Mouse (Mus musculus): ENCODE measurements around the gene Ccdc34. TPM values are rescaled to one million over a fixed set of nuclear protein-coding genes. Genes with fewer than 3 reads are reported as not detected.

Gene Ccdc34
- total RNA-seq, 4 experiments from 2014 or later, result 13.4 to 16.5 (median 15.5) TPM

DNA sequence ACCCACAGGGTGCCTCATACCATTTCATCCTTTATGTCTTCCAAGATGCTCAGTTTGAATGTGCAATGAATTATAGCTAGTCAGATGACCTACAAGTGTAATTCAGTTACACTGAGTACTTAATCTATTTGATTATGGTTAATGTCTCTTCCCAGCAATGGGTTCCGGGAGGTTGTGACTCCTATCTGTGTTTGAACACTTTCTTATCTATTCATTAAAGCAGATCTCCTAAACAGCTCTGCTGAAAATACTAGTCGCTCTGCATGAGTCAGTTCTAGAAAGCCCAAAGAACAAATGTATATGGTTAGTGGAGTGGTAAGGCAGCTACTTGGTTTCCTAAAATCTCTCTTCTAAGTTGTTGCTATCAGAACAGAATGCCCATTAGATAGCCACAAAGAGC, 22.6 kb upstream of the Ccdc34 start:
- no peak for DNase-seq (ENCODE audit: low spot score in 2 of 2)

DNA sequence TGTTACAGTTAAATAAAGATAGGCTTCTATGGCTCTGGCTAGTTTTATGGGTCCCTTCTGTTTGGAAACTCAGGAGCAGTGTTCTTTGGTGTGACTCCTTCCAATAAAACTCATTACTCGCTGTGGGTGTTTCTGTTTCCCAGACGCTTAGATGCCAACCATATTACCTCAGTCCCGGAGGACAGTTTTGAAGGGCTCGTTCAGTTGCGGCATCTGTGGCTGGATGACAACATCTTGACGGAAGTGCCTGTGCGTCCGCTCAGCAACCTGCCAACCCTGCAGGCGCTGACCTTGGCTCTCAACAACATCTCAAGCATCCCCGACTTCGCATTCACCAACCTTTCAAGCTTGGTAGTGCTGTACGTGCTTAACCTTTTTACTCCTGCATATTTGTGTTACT, 21.2 kb upstream of the Ccdc34 start:
- no peak for DNase-seq (ENCODE audit: low spot score in 2 of 2)

DNA sequence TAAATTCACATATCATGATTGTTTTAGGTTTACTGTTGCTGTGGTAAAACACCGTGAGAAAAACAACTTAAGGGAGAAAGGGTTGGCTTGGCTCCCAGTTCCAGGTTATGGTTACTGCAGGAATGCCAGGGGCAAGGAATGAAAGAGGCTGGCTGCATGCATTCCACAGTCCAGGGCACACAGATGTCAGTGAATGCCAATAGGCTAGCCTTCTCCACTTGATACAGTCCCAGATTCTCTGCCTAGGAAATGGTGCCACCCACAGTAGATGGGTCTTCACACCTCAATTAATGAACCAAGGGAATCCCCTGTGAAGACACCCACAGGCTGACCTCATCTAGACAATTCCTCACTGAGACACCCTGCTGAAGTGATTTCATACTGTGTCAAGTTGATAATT, 12.9 kb upstream of the Ccdc34 start:
- DNase-seq (ENCODE audit: low spot score in 2 of 2), result no peak

DNA sequence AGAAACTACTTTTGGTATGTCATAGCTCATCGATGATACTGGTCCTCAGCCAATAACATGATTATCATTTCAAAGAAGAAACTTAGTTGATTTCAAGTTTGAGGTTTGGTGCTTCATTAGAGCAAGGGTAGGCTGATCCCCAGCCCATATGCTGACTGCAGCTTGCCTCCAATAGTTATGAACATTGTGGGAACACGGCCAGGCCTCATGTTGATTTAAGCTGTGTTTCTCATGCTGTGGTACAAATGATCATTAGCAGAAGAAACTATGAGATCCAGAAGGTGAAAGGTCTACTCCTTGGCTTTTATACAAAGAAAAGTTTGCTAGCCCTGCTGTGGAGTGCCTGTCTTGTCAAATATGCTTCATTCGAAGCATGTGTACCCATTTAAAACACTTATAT, 12.5 kb upstream of the Ccdc34 start:
- DNase-seq (ENCODE audit: low spot score in 2 of 2), result peak; percentile 19 to 49

DNA sequence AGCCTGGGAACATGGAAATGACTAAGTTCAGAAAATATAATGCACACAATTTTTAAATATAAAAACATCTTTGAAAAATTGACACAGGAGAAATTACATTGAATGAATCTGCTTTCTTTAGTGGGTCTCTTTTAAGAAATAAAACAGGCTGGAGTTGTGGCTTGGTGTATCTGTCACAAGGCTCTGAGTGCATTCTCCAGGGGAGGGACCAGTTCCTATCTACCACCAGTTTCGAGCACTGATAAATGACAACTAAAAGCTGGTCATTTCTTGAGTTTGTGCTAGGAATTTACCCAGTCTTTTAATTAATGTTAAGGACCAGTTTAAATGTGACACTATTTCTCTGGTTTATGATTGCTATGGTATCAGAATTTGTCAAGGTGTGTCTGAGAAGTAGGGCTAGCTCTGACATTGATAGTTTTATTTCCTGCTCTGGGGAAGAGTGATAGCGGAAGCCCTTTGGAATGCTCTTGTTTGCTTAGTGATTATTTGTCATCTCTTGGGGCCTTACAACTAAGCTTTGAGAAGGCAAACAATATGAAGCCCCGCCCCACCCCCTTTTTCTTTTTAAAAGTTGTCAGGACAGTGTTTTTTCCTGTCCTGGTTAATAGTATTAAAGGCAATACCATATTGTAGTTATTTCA, 11.9 kb upstream of the Ccdc34 start:
- DNase-seq (ENCODE audit: low spot score in 2 of 2), result no peak

DNA sequence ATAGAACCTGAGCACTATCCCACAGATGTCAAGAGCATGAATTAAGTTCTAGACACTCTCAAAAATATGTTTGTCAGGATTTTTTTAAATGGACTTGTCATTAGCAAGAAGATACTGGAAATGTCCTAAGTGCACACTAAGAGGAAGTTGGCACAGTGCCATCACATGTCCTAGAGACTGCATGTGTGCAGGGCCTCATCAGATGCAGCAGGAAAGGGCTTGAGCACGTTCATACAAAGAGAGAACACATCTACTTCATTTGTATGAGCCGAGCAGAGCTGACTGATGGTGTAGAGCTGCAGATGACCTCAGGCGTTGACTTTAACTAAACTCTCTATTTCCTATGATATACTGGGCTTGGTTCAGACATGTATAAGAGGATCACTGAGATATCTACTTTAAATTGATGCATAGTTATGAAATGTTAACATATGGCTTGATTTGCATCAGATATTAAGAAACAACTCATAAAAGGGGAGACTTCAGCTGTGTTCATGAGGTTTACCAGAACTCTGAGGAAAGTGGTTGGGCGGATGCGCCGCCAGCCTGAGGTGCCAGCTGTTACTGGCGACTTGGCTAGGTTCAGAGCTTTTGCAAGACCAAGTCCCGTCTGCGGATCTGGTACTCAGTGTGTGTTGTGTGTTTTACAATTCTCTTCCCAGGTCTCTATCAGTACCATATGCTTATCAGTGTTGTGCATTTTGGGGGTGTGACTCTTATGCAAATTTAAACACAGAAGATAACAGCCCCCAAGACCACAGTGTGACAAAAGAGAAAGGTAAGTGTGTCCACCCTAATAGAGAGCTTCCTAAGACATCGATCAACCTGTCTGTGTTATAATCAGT, 10.0 kb upstream of the Ccdc34 start:
- DNase-seq (ENCODE audit: low spot score in 2 of 2), result no peak

DNA sequence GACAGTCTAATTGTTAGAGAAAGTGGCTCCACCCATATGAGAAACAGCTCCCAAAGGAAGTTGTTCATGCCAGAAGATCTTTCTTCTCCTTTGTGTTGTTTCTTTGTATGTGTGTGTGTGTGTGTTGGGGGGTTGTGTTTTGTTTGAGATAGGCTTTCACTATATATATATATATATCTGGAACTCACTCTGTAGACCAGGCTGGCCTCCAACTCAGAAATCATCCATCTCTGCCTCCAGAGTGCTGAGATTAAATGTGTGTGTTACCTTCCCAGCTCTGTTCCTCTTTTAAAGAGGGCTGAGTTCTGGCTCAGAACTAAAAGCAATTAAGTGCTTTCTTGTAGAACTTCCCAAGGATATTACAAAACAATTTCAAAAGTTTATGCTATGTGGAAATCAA, 8.2 kb upstream of the Ccdc34 start:
- no peak for DNase-seq (ENCODE audit: low spot score in 2 of 2)

DNA sequence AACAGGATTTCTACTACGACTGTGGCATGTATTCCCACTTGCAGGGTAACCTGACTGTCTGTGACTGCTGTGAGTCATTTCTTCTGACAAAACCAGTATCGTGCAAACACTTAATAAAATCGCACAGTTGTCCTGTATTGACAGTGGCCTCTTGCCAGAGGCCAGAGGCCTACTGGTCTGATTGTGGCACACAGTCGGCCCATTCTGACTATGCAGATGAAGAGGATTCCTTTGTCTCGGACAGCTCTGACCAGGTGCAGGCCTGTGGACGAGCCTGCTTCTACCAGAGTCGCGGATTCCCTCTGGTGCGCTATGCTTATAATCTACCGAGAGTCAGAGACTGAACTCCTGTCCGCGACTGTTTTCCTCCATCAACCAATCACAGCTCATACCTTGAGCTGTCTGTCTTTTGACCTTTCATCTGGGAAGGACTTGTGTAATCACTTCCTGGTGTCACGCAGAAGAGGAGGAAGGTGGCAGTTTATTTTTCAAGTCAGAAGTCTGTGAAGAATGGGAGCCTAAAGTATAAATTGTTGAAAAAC, 5.4 kb upstream of the Ccdc34 start:
- no peak for DNase-seq (ENCODE audit: low spot score in 2 of 2)

DNA sequence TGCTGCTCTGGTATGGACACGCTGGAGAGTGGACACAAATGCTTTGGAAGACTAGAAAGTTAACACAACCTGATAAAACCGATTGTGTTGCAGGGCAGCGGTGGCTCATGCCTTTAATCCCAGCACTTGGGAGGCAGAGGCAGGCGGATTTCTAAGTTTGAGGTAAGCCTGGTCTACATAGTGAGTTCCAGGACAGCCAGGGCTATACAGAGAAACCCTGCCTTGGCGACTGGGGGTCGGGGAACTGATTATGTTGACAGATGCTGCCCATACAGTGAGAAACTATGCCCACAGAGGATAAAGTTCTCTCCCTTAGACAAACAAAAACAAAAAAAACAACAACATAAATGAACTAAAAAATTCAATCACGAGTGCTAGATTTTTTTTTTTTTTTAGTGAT, 530 bp upstream of the Ccdc34 start:
- no peak for DNase-seq (ENCODE audit: low spot score in 2 of 2)

DNA sequence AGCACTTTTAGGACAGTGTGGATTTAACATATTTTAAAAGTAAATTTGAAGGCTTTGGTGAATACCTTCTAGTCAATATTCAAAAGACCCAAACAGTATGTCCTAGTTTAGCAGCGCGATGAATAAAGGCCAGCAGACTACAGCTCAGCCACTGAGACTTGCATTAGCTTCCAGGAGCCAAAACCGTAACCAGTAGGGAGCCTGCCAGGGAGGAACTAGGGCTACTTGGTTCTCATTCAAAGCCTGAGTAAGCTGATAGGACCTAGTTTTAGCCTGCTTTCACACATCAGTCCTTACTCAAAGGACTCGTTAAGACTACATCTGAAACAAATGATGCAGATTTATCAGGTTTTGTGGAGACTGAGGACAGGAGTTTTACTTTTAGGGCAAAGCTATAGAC, 2.0 kb downstream of the Ccdc34 start:
- no peak for DNase-seq (ENCODE audit: low spot score in 2 of 2)

DNA sequence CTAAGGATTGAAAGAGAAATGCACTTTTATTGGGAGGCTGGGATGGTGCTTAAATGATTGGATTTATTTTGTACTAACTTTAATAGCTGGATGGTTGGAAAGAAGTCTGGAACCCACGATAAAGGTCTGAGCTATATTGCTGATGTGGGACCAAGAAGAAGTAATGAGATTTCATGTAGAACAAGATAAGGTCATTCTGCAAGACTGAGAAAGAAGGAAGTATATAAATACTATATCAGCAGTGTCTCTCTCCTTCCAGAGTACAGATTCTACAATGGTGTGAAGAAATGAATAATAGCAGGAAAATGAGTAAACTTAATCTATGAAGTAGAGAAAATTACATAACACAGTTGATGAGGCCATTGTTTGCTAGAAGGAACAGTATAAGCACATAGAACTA, 2.8 kb downstream of the Ccdc34 start:
- DNase-seq (ENCODE audit: low spot score in 2 of 2), result no peak

DNA sequence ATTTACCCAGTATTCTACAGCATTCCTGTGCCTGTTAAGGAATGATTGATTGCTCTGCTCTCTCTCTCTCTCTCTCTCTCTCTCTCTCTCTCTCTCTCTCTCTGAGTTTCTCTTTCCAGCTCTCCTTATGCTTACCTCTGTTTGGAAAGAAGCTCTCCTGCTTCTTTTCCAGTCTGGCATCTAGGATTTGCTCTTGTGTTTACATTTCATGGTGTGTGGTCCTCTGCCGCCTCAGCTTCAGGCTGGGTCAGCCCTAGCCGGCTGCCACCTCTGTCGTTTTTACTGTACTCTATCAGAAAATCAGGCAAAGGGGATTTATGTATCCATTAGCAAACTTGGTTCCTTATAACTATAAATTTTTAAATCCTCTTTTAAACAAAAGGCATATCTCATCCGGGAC, 18.6 kb downstream of the Ccdc34 start:
- DNase-seq (ENCODE audit: low spot score in 2 of 2), result no peak

DNA sequence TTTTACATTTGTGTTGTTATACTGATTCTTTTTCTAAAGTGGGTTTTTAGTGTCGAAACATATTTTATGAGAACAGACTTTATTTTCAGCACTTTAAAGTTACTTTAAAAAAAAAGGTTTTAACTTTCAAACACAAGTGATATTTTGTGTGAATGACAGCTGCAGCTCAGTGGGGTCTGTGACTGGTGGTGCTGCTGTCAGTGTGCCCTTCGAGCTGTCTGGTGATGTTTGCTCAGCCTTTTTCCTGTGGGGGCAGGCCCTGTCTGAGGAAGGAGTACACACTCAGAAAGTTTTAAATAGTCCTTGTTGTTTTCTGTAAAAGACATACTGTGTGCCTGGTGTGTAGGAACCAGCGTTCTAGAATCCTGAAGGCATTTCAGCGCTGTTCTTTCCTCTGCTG, 19.0 kb downstream of the Ccdc34 start:
- DNase-seq (ENCODE audit: low spot score in 2 of 2), result no peak

DNA sequence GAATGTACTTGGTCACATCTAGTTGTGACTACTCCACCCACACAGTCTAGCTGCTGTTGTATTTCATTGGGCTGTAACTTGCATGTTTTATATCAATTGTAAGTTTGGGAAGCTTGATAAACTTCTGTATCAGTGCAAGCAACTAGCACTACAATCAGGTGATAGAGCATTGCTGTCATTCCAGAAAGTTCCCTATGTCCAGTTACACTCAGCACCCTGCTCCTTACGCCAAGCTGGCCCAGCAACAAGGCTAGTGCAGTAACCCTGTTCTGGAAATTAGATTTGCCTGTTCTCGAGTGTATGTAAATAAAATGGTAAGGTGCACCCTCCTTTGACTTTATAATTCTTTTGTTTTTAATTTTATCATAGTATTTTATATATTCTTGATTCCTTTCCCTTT, 19.6 kb downstream of the Ccdc34 start:
- DNase-seq (ENCODE audit: low spot score in 2 of 2), result no peak

DNA sequence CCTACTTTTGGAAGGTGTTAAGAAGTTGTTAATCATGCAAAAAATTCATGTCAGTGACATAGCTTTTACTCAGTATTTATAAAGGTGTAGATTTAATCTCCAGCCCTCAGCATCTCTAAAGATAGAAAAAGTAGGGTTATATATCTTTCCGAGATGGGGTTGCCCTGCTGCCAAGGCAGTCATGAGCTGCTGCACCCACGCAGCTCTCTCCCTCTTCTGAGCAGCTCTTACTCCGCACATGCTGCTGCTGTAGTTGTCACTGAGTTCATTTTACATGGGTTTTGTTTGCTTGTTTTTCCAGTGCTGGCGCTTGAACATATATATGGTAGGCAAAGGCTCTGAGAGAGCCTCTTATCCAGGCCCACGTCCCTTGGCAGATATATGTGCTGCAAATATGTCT, 20.7 kb downstream of the Ccdc34 start:
- no peak for DNase-seq (ENCODE audit: low spot score in 2 of 2)

DNA sequence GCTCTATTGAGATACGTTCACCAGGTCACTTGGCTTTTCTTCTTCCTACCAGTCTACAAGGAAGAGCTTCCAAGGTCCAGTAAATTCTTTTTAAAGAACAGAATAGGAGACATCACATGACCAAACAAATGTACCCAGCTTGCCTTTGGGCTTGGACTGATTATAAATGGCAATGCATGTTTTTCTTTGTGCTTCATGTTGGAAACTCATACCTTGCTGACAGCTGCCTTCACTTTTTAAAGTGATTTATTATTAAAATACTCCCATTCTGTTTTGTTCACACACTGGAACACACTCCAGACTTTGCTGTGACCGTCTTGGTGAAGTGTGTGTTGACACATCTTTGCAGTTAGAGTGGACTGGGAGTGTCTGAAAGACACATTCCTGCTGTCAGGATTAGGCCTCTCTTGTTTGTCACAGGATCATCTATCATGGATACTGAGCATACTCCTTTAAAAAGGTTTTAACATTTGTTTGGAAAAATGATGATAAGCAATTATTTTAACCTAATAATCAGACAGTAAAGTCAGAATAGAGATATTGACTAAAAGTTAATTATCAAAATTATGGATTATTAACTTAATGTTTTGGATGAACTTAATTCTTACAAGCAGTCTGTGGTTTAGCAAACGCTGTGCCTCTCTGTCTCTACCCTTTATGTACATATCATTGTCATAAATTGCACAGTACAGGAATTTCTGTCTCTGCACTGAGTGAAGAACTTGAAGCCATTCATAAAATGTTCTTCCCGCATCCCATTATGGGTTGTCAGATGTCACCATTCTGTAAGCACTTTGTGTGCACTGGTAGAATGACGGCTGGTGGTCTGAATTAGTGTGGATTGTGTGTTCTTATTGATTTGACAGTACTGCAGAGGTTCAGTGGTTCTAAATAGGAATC, 25.5 kb downstream of the Ccdc34 start:
- no peak for DNase-seq (ENCODE audit: low spot score in 2 of 2)

DNA sequence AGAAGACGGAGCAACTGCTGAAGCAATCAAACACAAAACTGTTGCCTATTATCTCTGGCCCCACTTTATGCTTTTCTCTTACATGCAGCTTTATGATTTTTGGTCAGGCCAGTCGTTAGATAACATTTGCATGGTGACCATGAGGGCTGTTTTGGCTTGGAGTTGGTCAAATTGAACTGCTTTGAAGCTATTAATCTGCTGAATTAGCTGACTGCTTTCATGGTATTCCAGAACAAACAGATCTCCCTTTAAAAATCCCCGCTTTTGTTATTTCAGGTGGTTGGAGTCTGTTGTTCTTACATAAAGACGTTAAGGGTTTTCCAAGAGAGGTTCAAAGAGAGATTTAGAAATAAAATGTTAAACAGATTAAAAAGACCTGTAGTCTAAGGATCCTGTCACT, 40.8 kb downstream of the Ccdc34 start:
- DNase-seq (ENCODE audit: low spot score in 2 of 2), result no peak

DNA sequence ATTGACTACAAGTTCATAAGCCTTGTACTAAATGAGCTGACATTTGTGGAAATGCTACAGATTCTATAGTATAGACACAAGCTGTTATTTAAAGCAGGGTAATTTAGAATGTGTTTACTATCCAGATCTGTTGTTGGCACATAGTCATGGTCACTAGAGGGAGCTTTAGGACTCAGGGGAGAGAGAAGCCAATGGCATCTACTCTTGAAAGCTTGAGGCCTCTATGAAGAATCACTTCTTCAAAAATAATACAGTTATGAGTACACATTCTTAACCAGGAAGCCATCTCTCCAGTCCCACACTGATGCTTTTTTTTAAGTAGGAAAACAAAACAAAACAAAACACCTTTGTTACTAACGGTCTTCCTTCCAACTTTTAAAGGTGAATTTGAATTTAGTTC, 45.5 kb downstream of the Ccdc34 start:
- DNase-seq (ENCODE audit: low spot score in 2 of 2), result no peak

DNA sequence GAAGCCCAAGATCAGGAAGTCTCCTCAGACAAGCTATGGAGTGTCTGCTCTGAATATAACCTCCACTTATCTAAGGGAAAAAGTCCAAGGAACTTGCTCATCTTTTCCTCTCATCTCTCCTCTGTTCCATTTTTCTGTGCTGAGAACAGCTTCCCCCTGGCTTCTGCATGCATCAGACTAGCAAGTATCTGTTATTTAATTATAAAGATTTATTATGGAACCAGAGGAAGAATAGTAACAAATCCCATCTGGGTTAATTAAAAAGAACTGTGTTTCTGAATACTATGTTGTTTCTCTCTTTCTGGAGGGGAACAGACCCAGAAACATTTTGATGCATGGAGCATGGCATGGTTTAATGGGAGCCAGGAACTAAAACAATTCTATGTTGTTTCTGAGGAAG, 51.3 kb downstream of the Ccdc34 start:
- DNase-seq (ENCODE audit: low spot score in 2 of 2), result no peak

DNA sequence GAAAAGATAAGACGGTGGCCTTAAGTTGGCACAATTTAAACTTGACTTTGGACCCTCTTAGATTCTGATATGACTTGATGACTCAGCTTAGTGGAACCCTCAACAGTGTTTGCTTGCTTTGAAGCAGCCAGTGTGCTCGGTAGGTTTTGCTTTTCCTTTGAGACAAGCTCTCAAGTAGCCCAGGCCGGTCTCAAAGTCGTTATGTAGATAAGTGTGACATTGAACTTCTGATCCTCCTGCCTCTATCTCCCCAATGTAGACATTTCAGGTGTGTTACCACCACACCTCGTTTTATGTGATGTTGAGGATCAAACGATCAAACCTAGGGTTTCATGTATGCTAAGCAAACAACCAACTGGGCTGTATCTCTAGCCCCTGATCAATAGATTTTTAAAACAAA, 55.4 kb downstream of the Ccdc34 start:
- no peak for DNase-seq (ENCODE audit: low spot score in 2 of 2)

DNA sequence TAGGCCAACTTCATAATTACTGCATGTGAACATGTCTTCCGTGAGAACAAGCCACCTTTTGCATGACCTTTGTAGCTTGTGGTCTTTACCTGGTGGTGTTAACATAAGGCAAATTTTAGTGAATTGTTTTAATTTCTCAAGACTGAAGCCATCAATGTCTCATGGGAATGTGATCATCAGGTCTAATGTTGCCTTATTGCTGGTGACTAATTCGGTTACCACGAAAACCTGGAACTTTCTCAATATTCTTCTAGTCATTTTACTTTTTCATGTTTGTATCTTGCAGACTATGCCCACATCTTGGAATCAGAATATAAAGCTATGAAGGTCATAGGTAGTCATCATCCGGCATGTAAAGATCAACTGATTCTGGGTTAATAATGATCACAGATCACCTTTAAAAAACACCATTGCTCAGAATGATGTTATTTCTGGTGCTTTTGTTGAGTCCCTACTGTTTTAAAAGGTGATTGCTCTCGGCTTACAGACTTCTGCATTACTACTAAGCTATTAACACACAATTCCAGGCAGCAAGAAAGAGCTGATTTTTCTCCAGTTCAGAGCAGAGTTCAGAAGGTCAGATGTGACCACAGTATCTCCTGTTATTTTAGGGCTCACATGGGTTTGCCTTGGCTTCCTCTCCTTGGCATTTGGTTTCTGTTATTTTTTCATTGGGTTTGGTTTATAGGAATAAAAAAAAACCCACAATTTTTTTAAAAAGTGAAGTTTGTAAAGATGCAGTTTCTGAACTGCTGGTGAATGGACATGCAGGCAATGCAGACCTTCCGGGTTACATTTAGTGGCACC, 57.2 kb downstream of the Ccdc34 start:
- DNase-seq (ENCODE audit: low spot score in 2 of 2), result no peak

Measured in layer of hippocampus, adult 8-10 months (tissue).